Mouse (Mus musculus) forebrain, embryonic 11.5 days (tissue): ENCODE measurements around the gene Nav2. TPM values are rescaled to one million over a fixed set of nuclear protein-coding genes. Genes with fewer than 3 reads are reported as not detected.
A peak's percentile ranks its signal among the peaks of the same experiment; 100 is the strongest.

Experiments
- ATAC-seq: fragments of 200-750 bp; cut with Nextera tagmentation; replicated peaks from 2 replicates; pipeline ENCODE4 v1.8.0; 2017; ENCODE audit warnings: moderate TSS enrichment; ENCODE audit not compliant: low FRiP score
- DNase-seq: peaks from one replicate; pipeline ENCODE4 v3.0.0-alpha.2; 2017; ENCODE audit warnings: low spot score
- H3K27ac ChIP-seq: fragments of 300-500 bp; sonication (generic); 2 replicates; pipeline ENCODE4 v1.5.1; 2014; ENCODE audit warnings: low read depth, low read length
- H3K27me3 ChIP-seq: fragments of 300-500 bp; sonication (generic); 2 replicates; pipeline ENCODE4 v1.6.1; 2014; ENCODE audit warnings: mild to moderate bottlenecking, low read length, mixed read lengths; ENCODE audit not compliant: control insufficient read depth, insufficient read depth
- H3K36me3 ChIP-seq: fragments of 300-500 bp; sonication (generic); 2 replicates; pipeline ENCODE4 v1.6.1; 2014; ENCODE audit warnings: mild to moderate bottlenecking, low read length, moderate library complexity, mixed read lengths; ENCODE audit not compliant: control insufficient read depth, insufficient read depth
- H3K4me1 ChIP-seq: fragments of 300-500 bp; sonication (generic); replicated peaks from 2 replicates; pipeline ENCODE4 v1.6.1; 2014; ENCODE audit warnings: low read length, mixed read lengths; ENCODE audit not compliant: control insufficient read depth, insufficient read depth
- H3K4me2 ChIP-seq: fragments of 300-500 bp; sonication (generic); 2 replicates; pipeline ENCODE4 v1.6.1; 2014; ENCODE audit warnings: low read depth, mild to moderate bottlenecking, low read length, moderate library complexity, mixed read lengths; ENCODE audit not compliant: severe bottlenecking
- H3K4me3 ChIP-seq: fragments of 300-500 bp; sonication (generic); 2 replicates; pipeline ENCODE4 v1.5.1; 2014; ENCODE audit warnings: low read depth, low read length
- H3K9ac ChIP-seq: fragments of 300-500 bp; sonication (generic); 2 replicates; pipeline ENCODE4 v1.6.1; 2014; ENCODE audit warnings: low read length
- H3K9me3 ChIP-seq: fragments of 300-500 bp; sonication (generic); 2 replicates; pipeline ENCODE4 v1.6.1; 2016; ENCODE audit warnings: low read length, mixed read lengths; ENCODE audit not compliant: control insufficient read depth
- WGBS: fragments of 180-500 bp; shearing (Covaris S2); extraction: QIAGEN DNeasy Blood & Tissue Kit; methylation state at CpG from one replicate; pipeline ENCODE4 v1.1.7; 2014; 5-methylcytosine and 5-hydroxymethylcytosine counted together
- polyA plus RNA-seq: library from polyadenylated mRNA; unstranded; fragments of >200 nt; fragmentation: Nextera tagmentation; extraction: Ambion mirVana; gene quantifications from 2 replicates; pipeline ENCODE4 v1.2.1, GENCODE M21; 2014

Gene Nav2
- polyA plus RNA-seq, 1 experiment from 2014 or later = 7.2 TPM

- Histone ChIP-seq H3K4me3 (no peak overlapping the region), H3K9ac (no peak overlapping the region), H3K4me1 (0 out of 2 replicates have a peak, but pooled peaks cover 2% of the 10 kb centered on the region), H3K4me2 (no peak overlapping the region), H3K27ac (no peak overlapping the region), H3K36me3 (no peaks in the 10 kb centered on the region), H3K27me3 (no peaks in the 10 kb centered on the region), H3K9me3 (no peaks in the 10 kb centered on the region)
- DNase-seq (no peak), ATAC-seq (no peak)
- 83% methylated on average over 11 of the region's 11 CpGs for WGBS
Observed at GRCm38 (mm10) chr7:49270855-49271254, 362.3 kb downstream of the Nav2 start.

- WGBS = 18% methylated on average over 16 of the region's 16 CpGs
- ATAC-seq (peak; percentile 45; the same call in 1 of the 2 replicates), DNase-seq (peak; percentile 90)
- Histone ChIP-seq H3K9me3 (no peaks in the 10 kb centered on the region), H3K9ac (no peak overlapping the region), H3K4me3 (no peak overlapping the region), H3K4me1 (0 out of 2 replicates have a peak, but pooled peaks cover 2% of the 10 kb centered on the region), H3K27me3 (no peaks in the 10 kb centered on the region), H3K4me2 (0 out of 2 replicates have a peak overlapping the region, but pooled peaks have one; percentile 9), H3K27ac (no peak overlapping the region), H3K36me3 (no peaks in the 10 kb centered on the region)
Observed at GRCm38 (mm10) chr7:49272445-49273439, 364.2 kb downstream of the Nav2 start.

- DNase-seq (no peak), ATAC-seq (no peak)
- Histone ChIP-seq H3K27me3 (no peaks in the 10 kb centered on the region), H3K27ac (no peak overlapping the region), H3K36me3 (no peaks in the 10 kb centered on the region), H3K4me1 (0 out of 2 replicates have a peak, but pooled peaks cover 2% of the 10 kb centered on the region), H3K4me3 (no peak overlapping the region), H3K4me2 (no peak overlapping the region), H3K9ac (no peak overlapping the region), H3K9me3 (no peaks in the 10 kb centered on the region)
- WGBS = 90% methylated on average over 13 of the region's 13 CpGs
Observed at GRCm38 (mm10) chr7:49273907-49274656, 365.6 kb downstream of the Nav2 start.

GRCm38 (mm10) chr7:49274676-49275075 lies 366.2 kb downstream of the Nav2 start:
- no peak overlapping the region for H3K9ac ChIP-seq
- no peaks in the 10 kb centered on the region for H3K36me3 ChIP-seq
- ATAC-seq = no peak
- no peak overlapping the region for H3K27ac ChIP-seq
- no peak for DNase-seq
- no peak overlapping the region for H3K4me2 ChIP-seq
- no peaks in the 10 kb centered on the region for H3K9me3 ChIP-seq
- H3K4me3 ChIP-seq = no peak overlapping the region
- WGBS = 82% methylated on average over 7 of the region's 8 CpGs
- no peaks in the 10 kb centered on the region for H3K27me3 ChIP-seq
- 0 out of 2 replicates have a peak, but pooled peaks cover 2% of the 10 kb centered on the region for H3K4me1 ChIP-seq

GRCm38 (mm10) chr7:49276163-49276562 lies 367.6 kb downstream of the Nav2 start:
- Histone ChIP-seq H3K36me3 (no peaks in the 10 kb centered on the region), H3K9me3 (no peaks in the 10 kb centered on the region), H3K4me3 (no peak overlapping the region), H3K4me1 (0 out of 2 replicates have a peak, but pooled peaks cover 2% of the 10 kb centered on the region), H3K27me3 (no peaks in the 10 kb centered on the region), H3K9ac (no peak overlapping the region), H3K27ac (no peak overlapping the region), H3K4me2 (no peak overlapping the region)
- 87% methylated on average over 8 of the region's 8 CpGs for WGBS
- ATAC-seq = no peak
- DNase-seq = no peak

GRCm38 (mm10) chr7:49277685-49278084 lies 369.2 kb downstream of the Nav2 start:
- H3K4me2 ChIP-seq = no peak overlapping the region
- no peaks in the 10 kb centered on the region for H3K9me3 ChIP-seq
- H3K4me1 ChIP-seq = 0 out of 2 replicates have a peak, but pooled peaks cover 2% of the 10 kb centered on the region
- no peak overlapping the region for H3K27ac ChIP-seq
- no peak overlapping the region for H3K4me3 ChIP-seq
- H3K36me3 ChIP-seq = no peaks in the 10 kb centered on the region
- 87% methylated on average over 4 of the region's 4 CpGs for whole genome bisulfite sequencing
- H3K9ac ChIP-seq = no peak overlapping the region
- DNase-seq = no peak
- ATAC-seq = no peak
- H3K27me3 ChIP-seq = no peaks in the 10 kb centered on the region

- Histone ChIP-seq H3K9ac (no peak overlapping the region), H3K9me3 (no peaks in the 10 kb centered on the region), H3K4me1 (no peaks in the 10 kb centered on the region), H3K27me3 (no peaks in the 10 kb centered on the region), H3K27ac (no peak overlapping the region), H3K4me3 (no peak overlapping the region), H3K4me2 (no peak overlapping the region), H3K36me3 (no peaks in the 10 kb centered on the region)
- ATAC-seq = no peak
- no peak for DNase-seq
- WGBS = 55% methylated on average over 2 of the region's 2 CpGs
Observed at GRCm38 (mm10) chr7:49278531-49278930, 370.0 kb downstream of the Nav2 start.

- Histone ChIP-seq H3K36me3 (no peaks in the 10 kb centered on the region), H3K4me3 (no peak overlapping the region), H3K4me2 (no peak overlapping the region), H3K9me3 (no peaks in the 10 kb centered on the region), H3K4me1 (no peaks in the 10 kb centered on the region), H3K9ac (no peak overlapping the region), H3K27ac (no peak overlapping the region), H3K27me3 (no peaks in the 10 kb centered on the region)
- ATAC-seq (no peak), DNase-seq (no peak)
- 90% methylated on average over 5 of the region's 5 CpGs for WGBS
Observed at GRCm38 (mm10) chr7:49280427-49280826, 371.9 kb downstream of the Nav2 start.
